Mouse (Mus musculus): ENCODE results near the gene Sike1. TPM values are rescaled to one million over a fixed set of nuclear protein-coding genes. Genes with fewer than 3 reads are reported as not detected.

The Sike1 gene
- polyA plus RNA-seq (2015; fragmentation: Nextera tagmentation; extraction: Ambion mirVana), result 47.1 and 54.4 TPM in 2 replicates

DNA sequence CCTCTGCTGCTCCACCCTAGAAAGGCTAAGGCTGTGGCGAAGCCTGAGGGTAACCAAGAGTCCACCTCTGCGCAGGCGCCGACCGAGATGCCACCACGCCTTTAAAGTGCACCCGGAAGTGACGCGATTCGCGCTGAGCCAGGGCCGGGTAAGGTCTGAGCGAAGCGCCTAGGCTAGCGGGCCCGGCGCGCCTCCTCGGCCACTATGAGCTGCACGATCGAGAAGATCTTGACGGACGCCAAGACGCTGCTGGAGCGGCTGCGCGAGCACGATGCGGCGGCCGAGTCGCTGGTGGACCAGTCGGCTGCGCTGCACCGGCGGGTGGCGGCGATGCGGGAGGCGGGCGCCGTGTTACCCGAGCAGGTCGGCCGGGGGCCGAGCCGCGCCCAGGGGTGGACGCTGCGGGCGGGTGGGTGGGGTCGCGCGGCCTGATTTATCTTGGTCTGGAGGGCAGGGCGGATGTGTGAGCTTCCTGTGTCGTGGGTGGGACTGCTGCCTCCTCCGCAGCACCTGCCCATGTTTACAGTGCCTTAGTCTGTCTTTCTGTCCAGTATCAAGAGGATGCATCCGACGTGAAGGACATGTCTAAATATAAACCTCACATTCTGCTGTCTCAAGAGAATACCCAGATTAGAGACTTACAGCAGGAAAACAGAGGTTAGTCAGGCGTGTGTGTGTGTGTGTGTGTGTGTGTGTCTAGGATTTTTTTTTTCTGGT lies at the start of gene Sike1:
Gene Sike1 (plus strand): TSS at position 104 of the 717 bp plus-strand sequence.

DNA sequence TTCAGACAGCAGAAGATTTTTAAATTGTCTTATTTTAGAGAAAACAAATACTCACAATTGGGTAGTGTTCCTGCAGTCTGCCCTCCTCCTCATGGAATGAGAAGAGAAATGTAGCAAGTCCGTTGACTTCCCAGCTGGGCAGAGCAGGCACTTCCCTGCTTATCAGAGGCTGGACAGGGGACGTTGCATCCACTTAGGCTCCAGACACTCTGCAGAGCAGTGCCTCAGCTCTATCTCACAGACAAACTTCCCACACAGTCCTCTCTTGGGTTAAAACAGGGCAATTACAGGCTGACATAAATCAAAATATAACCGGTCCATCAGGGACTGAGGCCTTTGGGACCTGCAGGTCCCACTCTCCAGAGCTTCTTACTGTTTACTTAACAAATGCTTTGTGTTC lies 31.5 kb upstream of the Sike1 start, which contains the start of gene Nr1h5:
Gene Nr1h5 (minus strand): TSS at position 101 of the 400 bp plus-strand sequence.

DNA sequence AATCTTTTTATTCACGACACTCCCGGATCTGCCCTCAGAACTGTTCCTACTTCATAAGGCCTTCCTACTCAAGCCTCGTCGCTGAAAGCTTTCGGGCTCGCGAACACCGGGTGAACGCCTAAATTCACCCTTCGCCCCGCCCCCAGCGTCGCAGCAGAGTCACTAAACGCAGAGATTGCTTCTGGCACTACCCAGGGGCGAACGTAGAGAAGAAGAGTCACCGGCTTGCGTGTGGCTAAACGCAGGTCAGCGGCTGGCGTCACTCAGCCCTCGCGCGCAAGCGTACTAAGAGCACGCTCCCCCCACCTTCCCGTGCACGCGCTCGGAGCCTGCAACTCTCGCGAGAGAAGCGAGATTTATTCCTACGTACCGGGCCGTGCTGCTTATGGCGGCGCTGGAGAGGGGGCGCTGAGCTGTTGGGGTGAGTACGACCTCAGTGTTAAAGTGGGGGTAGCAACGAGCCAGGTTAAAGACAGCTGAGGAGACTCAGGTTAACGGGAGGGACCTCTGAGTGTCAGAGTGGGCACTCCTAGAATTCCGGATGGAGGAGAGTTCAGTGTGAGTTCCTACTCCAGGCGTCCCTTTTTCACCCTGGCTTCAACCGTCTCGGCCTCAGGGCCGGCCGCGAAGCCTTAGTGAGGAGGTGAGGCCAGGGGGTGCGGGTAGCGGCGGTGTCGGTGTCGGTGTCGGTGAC lies 24.9 kb downstream of the Sike1 start, which contains the start of gene Csde1:
Gene Csde1 (plus strand): TSS at position 178 of the 694 bp plus-strand sequence.

Other genes with a start within 250 kb of the Sike1 start
- gene Tshb, start 213.0 kb upstream of the Sike1 start, polyA plus RNA-seq (2015; fragmentation: Nextera tagmentation; extraction: Ambion mirVana), result 0.37 and 0.46 TPM in 2 replicates
- not detected in 2 replicates for gene Sycp1, start 59.6 kb upstream of the Sike1 start, polyA plus RNA-seq (2015; fragmentation: Nextera tagmentation; extraction: Ambion mirVana)
- not detected in 2 replicates for gene Nr1h5, start 31.6 kb upstream of the Sike1 start, polyA plus RNA-seq (2015; fragmentation: Nextera tagmentation; extraction: Ambion mirVana)
- 200 and 214 TPM in 2 replicates for gene Csde1, start 24.7 kb downstream of the Sike1 start, polyA plus RNA-seq (2015; fragmentation: Nextera tagmentation; extraction: Ambion mirVana)
- gene Nras, start 62.6 kb downstream of the Sike1 start, polyA plus RNA-seq (2015; fragmentation: Nextera tagmentation; extraction: Ambion mirVana), result 53.1 and 56.2 TPM in 2 replicates
- gene Ampd1, start 78.3 kb downstream of the Sike1 start, polyA plus RNA-seq (2015; fragmentation: Nextera tagmentation; extraction: Ambion mirVana), result 0.09 TPM in 1 of 2 replicates, not detected in the other
- 0.97 and 1.1 TPM in 2 replicates for gene Dennd2c, start 106.9 kb downstream of the Sike1 start, polyA plus RNA-seq (2015; fragmentation: Nextera tagmentation; extraction: Ambion mirVana)
- gene Bcas2, start 175.9 kb downstream of the Sike1 start, polyA plus RNA-seq (2015; fragmentation: Nextera tagmentation; extraction: Ambion mirVana), result 168 TPM in 2 replicates

All from neural tube, postnatal 0 days (tissue).